Mouse (Mus musculus): ENCODE measurements around the gene Fbxl18. TPM values are rescaled to one million over a fixed set of nuclear protein-coding genes. Genes with fewer than 3 reads are reported as not detected.

The Fbxl18 gene
- polyA plus RNA-seq, 2 experiments = 10.2 to 12.5 TPM

- Histone ChIP-seq H3K27me3 (ENCODE audit: control insufficient read depth, insufficient read depth, low read length) (no peaks in the 10 kb centered on the region), H3K27ac (replicated peaks; ENCODE audit: low read depth, low read length) (no peak overlapping the region; the same call in 1 of the 2 replicates), H3K4me2 (replicated peaks; ENCODE audit: low read depth, low read length, severe bottlenecking) (peak overlapping the region; percentile 71), H3K4me3 (replicated peaks; ENCODE audit: low read length) (peak overlapping the region; percentile 83), H3K4me1 (ENCODE audit: control insufficient read depth, insufficient read depth, low read length) (peaks cover 26% of the 10 kb centered on the region), H3K36me3 (ENCODE audit: control insufficient read depth, insufficient read depth, low read length) (peaks cover 64% of the 10 kb centered on the region), H3K9ac (ENCODE audit: low read depth, low read length, severe bottlenecking) (peak overlapping the region; percentile 100), H3K9me3 (ENCODE audit: control insufficient read depth, low read length) (no peaks in the 10 kb centered on the region)
- DNase-seq (ENCODE audit: low spot score) (no peak), ATAC-seq (ENCODE audit: low FRiP score, low read depth) (no peak)
- 76% methylated on average over 14 of the region's 14 CpGs for WGBS
- TF ChIP-seq POLR2A (IDR thresholded peaks at IDR 0.05; ENCODE audit: borderline replicate concordance, extremely low read depth, insufficient read depth, insufficient read length) = no peak
These were observed 8.4 kb upstream of the Fbxl18 start for GRCm38 (mm10) chr5:142903470-142904207.

GRCm38 (mm10) chr5:142902506-142903314 lies 7.5 kb upstream of the Fbxl18 start:
- H3K36me3 ChIP-seq (ENCODE audit: control insufficient read depth, insufficient read depth, low read length) = peaks cover 70% of the 10 kb centered on the region

DNA sequence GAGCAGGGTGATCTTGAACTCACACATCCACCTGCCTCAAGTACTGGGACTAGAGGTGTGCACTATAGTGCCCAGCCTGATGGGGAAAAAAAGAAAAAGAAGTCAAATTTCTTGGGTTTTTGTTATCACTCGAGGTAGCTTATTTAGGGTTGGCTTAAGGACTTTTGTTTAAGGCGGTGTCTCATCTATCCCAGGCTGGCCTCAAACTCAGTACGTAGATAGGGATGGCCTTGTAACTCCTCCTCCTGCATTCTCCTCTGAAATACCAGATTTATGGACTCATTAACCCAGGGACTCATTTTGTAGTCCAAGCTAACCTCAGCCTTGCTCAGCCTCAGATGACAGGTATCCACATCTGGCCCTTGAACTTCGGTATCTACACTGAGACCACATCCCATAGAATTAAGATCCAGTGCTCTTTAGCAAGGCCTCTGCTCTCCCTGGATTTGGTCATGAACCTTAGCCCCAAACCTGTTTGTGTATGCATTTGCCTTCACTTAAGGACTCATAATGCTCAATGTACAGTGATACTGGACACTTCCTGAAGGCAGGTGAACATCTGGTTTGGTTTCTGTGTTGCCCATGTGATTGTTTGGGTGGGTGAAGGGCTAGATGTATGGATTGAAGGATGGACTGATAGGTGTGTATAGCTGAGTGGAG lies 6.8 kb upstream of the Fbxl18 start:
- no peak overlapping the region for H3K27ac ChIP-seq (replicated peaks; ENCODE audit: low read depth, low read length)
- TF ChIP-seq POLR2A (IDR thresholded peaks at IDR 0.05; ENCODE audit: borderline replicate concordance, extremely low read depth, insufficient read depth, insufficient read length) = no peak
- peaks cover 73% of the 10 kb centered on the region for H3K36me3 ChIP-seq (ENCODE audit: control insufficient read depth, insufficient read depth, low read length)
- no peak overlapping the region for H3K9ac ChIP-seq (ENCODE audit: low read depth, low read length, severe bottlenecking)
- ATAC-seq (ENCODE audit: low FRiP score, low read depth) (no peak), DNase-seq (ENCODE audit: low spot score) (no peak)
- WGBS = 46% methylated on average over 4 of the region's 4 CpGs
- no peak overlapping the region for H3K4me2 ChIP-seq (replicated peaks; ENCODE audit: low read depth, low read length, severe bottlenecking)
- H3K9me3 ChIP-seq (ENCODE audit: control insufficient read depth, low read length) = no peaks in the 10 kb centered on the region
- H3K4me1 ChIP-seq (ENCODE audit: control insufficient read depth, insufficient read depth, low read length) = peaks cover 10% of the 10 kb centered on the region
- H3K4me3 ChIP-seq (replicated peaks; ENCODE audit: low read length) = no peak overlapping the region
- H3K27me3 ChIP-seq (ENCODE audit: control insufficient read depth, insufficient read depth, low read length) = no peaks in the 10 kb centered on the region

More at GRCm38 (mm10) chr5:142902506-142903314, 7.5 kb upstream of the Fbxl18 start:
- 56% methylated on average over 5 of the region's 5 CpGs for WGBS
- Histone ChIP-seq H3K4me2 (replicated peaks; ENCODE audit: low read depth, low read length, severe bottlenecking) (no peak overlapping the region), H3K4me3 (replicated peaks; ENCODE audit: low read length) (no peak overlapping the region), H3K27ac (replicated peaks; ENCODE audit: low read depth, low read length) (no peak overlapping the region; the same call in 1 of the 2 replicates), H3K9me3 (ENCODE audit: control insufficient read depth, low read length) (no peaks in the 10 kb centered on the region), H3K4me1 (ENCODE audit: control insufficient read depth, insufficient read depth, low read length) (peaks cover 18% of the 10 kb centered on the region), H3K27me3 (ENCODE audit: control insufficient read depth, insufficient read depth, low read length) (no peaks in the 10 kb centered on the region), H3K9ac (ENCODE audit: low read depth, low read length, severe bottlenecking) (no peak overlapping the region)
- no peak for DNase-seq (ENCODE audit: low spot score)
- no peak for TF ChIP-seq POLR2A (IDR thresholded peaks at IDR 0.05; ENCODE audit: borderline replicate concordance, extremely low read depth, insufficient read depth, insufficient read length)
- no peak for ATAC-seq (ENCODE audit: low FRiP score, low read depth)

- DNase-seq (ENCODE audit: low spot score) (no peak), ATAC-seq (ENCODE audit: low FRiP score, low read depth) (no peak)
- TF ChIP-seq POLR2A (IDR thresholded peaks at IDR 0.05; ENCODE audit: borderline replicate concordance, extremely low read depth, insufficient read depth, insufficient read length) = no peak
- Histone ChIP-seq H3K9ac (ENCODE audit: low read depth, low read length, severe bottlenecking) (no peak overlapping the region), H3K27ac (replicated peaks; ENCODE audit: low read depth, low read length) (no peak overlapping the region), H3K36me3 (ENCODE audit: control insufficient read depth, insufficient read depth, low read length) (peaks cover 73% of the 10 kb centered on the region), H3K27me3 (ENCODE audit: control insufficient read depth, insufficient read depth, low read length) (no peaks in the 10 kb centered on the region), H3K4me3 (replicated peaks; ENCODE audit: low read length) (no peak overlapping the region), H3K9me3 (ENCODE audit: control insufficient read depth, low read length) (no peaks in the 10 kb centered on the region), H3K4me1 (ENCODE audit: control insufficient read depth, insufficient read depth, low read length) (peaks cover 8% of the 10 kb centered on the region; the same call in 1 of the 2 replicates), H3K4me2 (replicated peaks; ENCODE audit: low read depth, low read length, severe bottlenecking) (no peak overlapping the region)
- WGBS = 83% methylated on average over 7 of the region's 7 CpGs
These were observed 6.2 kb upstream of the Fbxl18 start for GRCm38 (mm10) chr5:142901355-142901802.

DNA sequence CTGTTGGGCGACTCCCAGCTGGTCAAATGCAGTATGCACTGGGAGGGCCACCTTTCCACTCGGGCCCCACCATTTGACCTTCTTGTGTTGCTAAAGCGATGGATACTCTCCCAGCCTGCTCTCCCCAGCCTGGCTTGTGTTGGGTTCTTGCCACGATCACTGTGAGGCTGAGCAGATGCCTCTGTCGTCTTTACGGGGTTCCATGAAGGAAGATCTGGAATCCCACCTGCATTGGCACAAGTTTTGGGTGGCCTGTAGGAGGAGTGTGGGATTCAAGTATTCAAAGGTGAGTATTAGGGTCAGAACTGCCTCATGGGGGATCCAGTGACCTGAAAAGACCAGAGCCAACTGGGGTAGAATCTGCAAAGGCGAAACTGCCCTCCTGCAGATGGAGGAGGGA lies 5.4 kb upstream of the Fbxl18 start:
- no peak overlapping the region for H3K4me2 ChIP-seq (replicated peaks; ENCODE audit: low read depth, low read length, severe bottlenecking)
- H3K4me3 ChIP-seq (replicated peaks; ENCODE audit: low read length) = no peak overlapping the region
- ATAC-seq (ENCODE audit: low FRiP score, low read depth) (no peak), DNase-seq (ENCODE audit: low spot score) (no peak)
- H3K9ac ChIP-seq (ENCODE audit: low read depth, low read length, severe bottlenecking) = no peak overlapping the region
- H3K4me1 ChIP-seq (ENCODE audit: control insufficient read depth, insufficient read depth, low read length) = peaks cover 8% of the 10 kb centered on the region; the same call in 1 of the 2 replicates
- no peak overlapping the region for H3K27ac ChIP-seq (replicated peaks; ENCODE audit: low read depth, low read length)
- TF ChIP-seq POLR2A (IDR thresholded peaks at IDR 0.05; ENCODE audit: borderline replicate concordance, extremely low read depth, insufficient read depth, insufficient read length) = no peak
- no peaks in the 10 kb centered on the region for H3K9me3 ChIP-seq (ENCODE audit: control insufficient read depth, low read length)
- WGBS = 79% methylated on average over 7 of the region's 7 CpGs
- H3K27me3 ChIP-seq (ENCODE audit: control insufficient read depth, insufficient read depth, low read length) = no peaks in the 10 kb centered on the region
- peaks cover 72% of the 10 kb centered on the region for H3K36me3 ChIP-seq (ENCODE audit: control insufficient read depth, insufficient read depth, low read length)

All from limb, embryonic 14.5 days (tissue).